Mouse (Mus musculus) embryonic fibroblast, embryonic 13.5 days (primary cell): ENCODE measurements at regions not wholly inside any gene's neighbourhood (a gene's known extent, or its start where the extent isn't known, plus 50 kb on each side); places are given as distances from the start of the nearest gene placed in this dataset.
A peak's percentile ranks its signal among the peaks of the same experiment; 100 is the strongest.

Experiments used
- H3K27ac ChIP-seq: 2 replicates; pipeline ENCODE4 v1.5.1; 2012; ENCODE audit warnings: low read length, control low read depth, inconsistent platforms; ENCODE audit not compliant: insufficient read depth
- H3K4me1 ChIP-seq: 2 replicates; pipeline ENCODE4 v1.6.1; 2011; ENCODE audit warnings: low read length; ENCODE audit not compliant: control insufficient read depth, insufficient read depth
- H3K4me3 ChIP-seq: 2 replicates; pipeline ENCODE4 v1.5.1; 2011; ENCODE audit warnings: mild to moderate bottlenecking, control low read depth, low read length; ENCODE audit not compliant: insufficient read depth
- CTCF ChIP-seq: IDR thresholded peaks from 2 replicates; pipeline ENCODE4 v1.5.1; 2011; ENCODE audit warnings: mild to moderate bottlenecking, control low read depth, low read length, moderate library complexity, borderline replicate concordance; ENCODE audit not compliant: insufficient read depth
- POLR2A ChIP-seq: IDR thresholded peaks from 2 replicates; pipeline ENCODE4 v1.6.1; 2011; ENCODE audit warnings: low read depth, mild to moderate bottlenecking, control low read depth, low read length, moderate library complexity

GRCm38 (mm10) chr5:49788494-49789160 is 263.9 kb upstream of the Kcnip4 start:
- H3K27ac ChIP-seq, result no peak overlapping the region
- no peak for TF ChIP-seq CTCF
- TF ChIP-seq POLR2A, result no peak
- H3K4me3 ChIP-seq, result no peak overlapping the region
- H3K4me1 ChIP-seq, result no peaks in the 10 kb centered on the region

- Histone ChIP-seq H3K4me1 (no peaks in the 10 kb centered on the region), H3K27ac (no peak overlapping the region), H3K4me3 (no peak overlapping the region)
- TF ChIP-seq POLR2A (no peak), CTCF (no peak)
Measured at GRCm38 (mm10) chr5:49783728-49784127, 259.0 kb upstream of the Kcnip4 start.

GRCm38 (mm10) chr5:49761054-49761453 is 236.3 kb upstream of the Kcnip4 start:
- TF ChIP-seq CTCF (no peak), POLR2A (no peak)
- Histone ChIP-seq H3K27ac (0 out of 2 replicates have a peak overlapping the region, but pooled peaks have one; percentile 22), H3K4me1 (peaks cover 2% of the 10 kb centered on the region; the same call in 1 of the 2 replicates), H3K4me3 (no peak overlapping the region)

GRCm38 (mm10) chr5:49755531-49755930 is 230.8 kb upstream of the Kcnip4 start:
- TF ChIP-seq CTCF, result no peak
- no peak for TF ChIP-seq POLR2A
- H3K4me1 ChIP-seq, result no peaks in the 10 kb centered on the region
- peak overlapping the region; percentile 92; the same call in 1 of the 2 replicates for H3K27ac ChIP-seq
- H3K4me3 ChIP-seq, result no peak overlapping the region

GRCm38 (mm10) chr5:49712607-49713006 is 187.9 kb upstream of the Kcnip4 start:
- Histone ChIP-seq H3K27ac (no peak overlapping the region), H3K4me1 (no peaks in the 10 kb centered on the region), H3K4me3 (no peak overlapping the region)
- no peak for TF ChIP-seq POLR2A
- TF ChIP-seq CTCF, result no peak

DNA sequence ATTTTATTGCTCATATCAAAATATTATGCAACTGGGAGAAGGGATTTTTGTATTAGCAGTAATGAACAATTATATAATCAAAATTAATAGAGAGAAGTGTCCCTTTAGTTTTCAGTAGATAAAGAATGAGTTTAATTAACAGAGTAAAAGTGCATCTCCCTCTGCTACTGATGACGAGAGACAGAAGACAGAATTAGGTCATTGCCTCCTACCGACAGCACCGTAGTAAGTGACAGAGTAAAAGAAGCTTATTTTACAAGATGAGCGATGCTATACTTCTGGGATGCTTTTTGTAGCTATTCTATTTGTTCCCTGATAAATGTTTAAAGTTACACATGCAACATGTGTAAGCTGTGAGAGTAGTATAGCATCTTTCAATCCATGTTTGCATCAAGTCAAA is 157.4 kb upstream of the Kcnip4 start:
- no peaks in the 10 kb centered on the region for H3K4me1 ChIP-seq
- H3K27ac ChIP-seq, result no peak overlapping the region
- TF ChIP-seq CTCF (no peak), POLR2A (no peak)
- no peak overlapping the region for H3K4me3 ChIP-seq

GRCm38 (mm10) chr5:49681514-49681913 is 156.8 kb upstream of the Kcnip4 start:
- Histone ChIP-seq H3K27ac (no peak overlapping the region), H3K4me1 (no peaks in the 10 kb centered on the region), H3K4me3 (no peak overlapping the region)
- no peak for TF ChIP-seq CTCF
- no peak for TF ChIP-seq POLR2A

DNA sequence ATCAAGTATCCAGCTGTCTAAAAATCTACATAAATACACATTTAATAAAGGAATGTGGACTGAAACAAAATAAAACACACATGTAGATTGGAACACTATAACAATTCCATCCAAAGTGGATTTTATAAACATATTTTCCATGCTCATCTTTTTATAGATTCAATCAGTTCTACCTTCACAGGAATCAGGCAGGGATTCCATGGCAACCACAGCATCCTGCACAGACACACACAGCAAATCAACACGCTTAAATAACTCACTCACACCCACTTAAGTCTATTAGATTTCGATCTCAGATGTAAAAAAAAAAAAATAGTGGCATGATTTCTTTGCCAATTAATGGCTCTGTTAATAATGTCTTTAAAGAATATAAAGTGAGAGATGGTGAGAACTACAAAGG is 151.2 kb upstream of the Kcnip4 start:
- no peak for TF ChIP-seq POLR2A
- no peak for TF ChIP-seq CTCF
- H3K4me3 ChIP-seq, result no peak overlapping the region

DNA sequence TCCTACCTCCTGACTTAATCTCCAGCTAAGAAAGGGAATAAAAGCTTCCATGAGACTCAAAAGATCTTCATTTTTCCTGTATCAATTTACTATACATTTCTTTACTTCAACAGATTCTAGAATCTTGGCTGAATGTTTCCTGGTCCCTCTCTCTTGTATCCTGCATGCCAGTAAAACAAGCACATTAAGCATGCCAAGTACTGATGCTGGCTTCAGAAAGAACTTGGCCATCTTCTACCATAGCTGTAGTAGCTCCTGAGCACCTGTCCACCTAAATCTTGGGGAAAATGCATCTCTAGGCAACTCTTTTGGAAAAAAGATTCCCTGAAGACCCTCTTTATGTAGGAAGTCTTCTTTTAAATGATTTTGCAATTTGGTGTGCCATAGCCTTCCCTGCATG is 140.5 kb upstream of the Kcnip4 start:
- H3K4me1 ChIP-seq, result no peaks in the 10 kb centered on the region
- TF ChIP-seq CTCF (no peak), POLR2A (no peak)
- H3K4me3 ChIP-seq, result no peak overlapping the region
- H3K27ac ChIP-seq, result no peak overlapping the region

More for the DNA sequence above, 151.2 kb upstream of the Kcnip4 start:
- H3K4me1 ChIP-seq, result no peaks in the 10 kb centered on the region
- no peak overlapping the region for H3K27ac ChIP-seq

- no peak for TF ChIP-seq POLR2A
- TF ChIP-seq CTCF, result no peak
- Histone ChIP-seq H3K4me1 (no peaks in the 10 kb centered on the region), H3K4me3 (no peak overlapping the region), H3K27ac (no peak overlapping the region)
Measured at GRCm38 (mm10) chr5:49663928-49664327, 139.2 kb upstream of the Kcnip4 start.
